Mouse (Mus musculus): ENCODE data around the gene Gdf3.

- TF ChIP-seq POLR2A (IDR thresholded peaks at IDR 0.05; ENCODE audit: borderline replicate concordance, insufficient read depth, low read length) (no peak), CTCF (IDR thresholded peaks at IDR 0.05; ENCODE audit: borderline replicate concordance, insufficient read depth, low read depth, low read length) (peak; percentile 20; the same call in 1 of the 2 replicates)
These were observed 23.5 kb upstream of the Gdf3 start for GRCm38 (mm10) chr6:122633411-122633810.
